Mouse (Mus musculus) right cerebral cortex, postnatal 36 days (tissue): ENCODE data around the gene Uty.
A peak's percentile ranks its signal among the peaks of the same experiment; 100 is the strongest.

Experiments used
- DNase-seq, 2 experiments: peaks; one replicate each; pipeline ENCODE4 v3.0.0; 2022; ENCODE audit warnings: low spot score in 2 of 2, mixed read lengths in 1 of 2

Gene Uty

GRCm38 (mm10) chrY:1245426-1245863 is at the start of gene Uty:
Uty (minus strand) TSS chrY:1245759.
- peak in 1 of 2 experiments; percentile 83 for DNase-seq

GRCm38 (mm10) chrY:1293708-1294107 is 48.1 kb upstream of the Uty start:
- DNase-seq: no peak

GRCm38 (mm10) chrY:1286171-1286795 is 40.7 kb upstream of the Uty start, which contains the start of gene Ddx3y:
Ddx3y (minus strand) TSS chrY:1286629.
- DNase-seq: peak in 1 of 2 experiments; percentile 82

- no peak for DNase-seq
Observed at GRCm38 (mm10) chrY:1285735-1286134, 40.2 kb upstream of the Uty start.

- DNase-seq: no peak
Observed at GRCm38 (mm10) chrY:1246117-1246516, 558 bp upstream of the Uty start.

GRCm38 (mm10) chrY:1244940-1245339 is 619 bp downstream of the Uty start:
- DNase-seq: no peak

- no peak for DNase-seq
Observed at GRCm38 (mm10) chrY:1244421-1244820, 1.1 kb downstream of the Uty start.

- DNase-seq: no peak
Observed at GRCm38 (mm10) chrY:1220001-1220400, 25.6 kb downstream of the Uty start.

- no peak for DNase-seq
Observed at GRCm38 (mm10) chrY:1178476-1178875, 67.1 kb downstream of the Uty start.

GRCm38 (mm10) chrY:1163054-1163453 is 82.5 kb downstream of the Uty start:
- no peak for DNase-seq

- DNase-seq: no peak
Observed at GRCm38 (mm10) chrY:1116153-1116552, 129.4 kb downstream of the Uty start.

- DNase-seq: no peak
Observed at GRCm38 (mm10) chrY:1114016-1114415, 131.5 kb downstream of the Uty start.
